Mouse (Mus musculus): ENCODE measurements around the gene Scmh1.

- TF ChIP-seq CTCF (IDR thresholded peaks at IDR 0.05; ENCODE audit: control insufficient read depth, insufficient read depth, low read length) (no peak), POLR2A (IDR thresholded peaks at IDR 0.05; ENCODE audit: borderline replicate concordance, control insufficient read depth, low read depth, low read length) (no peak)
Measured at GRCm38 (mm10) chr4:120506955-120507354, 101.9 kb downstream of the Scmh1 start.
